In the genomic region with DNA sequence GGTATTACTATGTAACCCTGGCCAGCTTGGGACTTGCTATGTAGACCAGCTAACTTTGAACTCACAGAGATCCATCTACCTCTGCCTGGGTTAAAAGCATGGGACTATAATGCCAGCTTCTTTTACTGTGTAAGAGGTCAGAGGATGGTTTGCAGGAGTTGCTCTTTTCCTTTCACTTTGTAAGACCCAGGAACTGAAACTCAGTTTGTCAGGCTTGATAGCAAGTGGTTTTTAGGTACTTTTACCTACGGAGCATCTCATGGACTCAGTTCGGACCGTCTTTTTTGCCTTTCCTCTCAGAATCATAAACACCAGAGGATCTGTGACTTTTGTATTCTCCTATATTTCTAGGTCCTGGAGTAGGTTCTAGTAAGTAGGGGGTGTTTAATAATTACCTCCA, we compare ENCODE assay signal across 16 mouse cellular contexts. TPM values are rescaled to one million over a fixed set of nuclear protein-coding genes. Genes with fewer than 3 reads are reported as not detected.
A peak's percentile ranks its signal among the peaks of the same experiment; 100 is the strongest.
DNase-seq lines count a peak whose midpoint lies in the region; ATAC-seq lines count a peak whose summit lies in the region.
"Had no signal": no experiment of that assay in that cellular context is flagged by ENCODE, and none has a peak within 500 bp of the region (broad histone marks: within the 10 kb centered on the region; RNA-seq: fewer than 3 reads in every experiment).

No protein-coding gene starts in this region.

- H3K9me3 ChIP-seq in midbrain, embryonic 14.5 days (ENCODE audit: control insufficient read depth, low read length): no peaks in the 10 kb centered on the region
- H3K9me3 ChIP-seq: embryonic facial prominence, embryonic 12.5 days; embryonic facial prominence, embryonic 15.5 days; forebrain, embryonic 15.5 days; G1E; hindbrain, embryonic 12.5 days; hindbrain, embryonic 15.5 days had no signal

- no peaks in the 10 kb centered on the region for H3K36me3 ChIP-seq in midbrain, embryonic 14.5 days (ENCODE audit: control insufficient read depth, insufficient read depth, low read length)
- H3K36me3 ChIP-seq: embryonic facial prominence, embryonic 12.5 days; embryonic facial prominence, embryonic 15.5 days; forebrain, embryonic 15.5 days; hindbrain, embryonic 12.5 days; hindbrain, embryonic 15.5 days had no signal

- no peaks in the 10 kb centered on the region for H3K27me3 ChIP-seq in midbrain, embryonic 14.5 days (ENCODE audit: control insufficient read depth, insufficient read depth, low read length)
- H3K27me3 ChIP-seq: embryonic facial prominence, embryonic 12.5 days; embryonic facial prominence, embryonic 15.5 days; forebrain, embryonic 15.5 days; hindbrain, embryonic 12.5 days; hindbrain, embryonic 15.5 days had no signal

- no peak overlapping the region for H3K27ac ChIP-seq in midbrain, embryonic 14.5 days (replicated peaks; ENCODE audit: low read depth, low read length)
- H3K27ac ChIP-seq: embryonic facial prominence, embryonic 12.5 days; embryonic facial prominence, embryonic 15.5 days; forebrain, embryonic 15.5 days; hindbrain, embryonic 12.5 days; hindbrain, embryonic 15.5 days had no signal

- no peak overlapping the region for H3K4me2 ChIP-seq in midbrain, embryonic 14.5 days (ENCODE audit: low read length)
- H3K4me2 ChIP-seq: embryonic facial prominence, embryonic 12.5 days; embryonic facial prominence, embryonic 15.5 days; forebrain, embryonic 15.5 days; heart, embryonic 11.5 days; hindbrain, embryonic 12.5 days; hindbrain, embryonic 15.5 days had no signal

- WGBS in midbrain, embryonic 14.5 days: 96% methylated on average over 3 of the region's 3 CpGs

- no peak overlapping the region for H3K9ac ChIP-seq in midbrain, embryonic 14.5 days (replicated peaks; ENCODE audit: low read length)
- H3K9ac ChIP-seq: embryonic facial prominence, embryonic 12.5 days; embryonic facial prominence, embryonic 15.5 days; forebrain, embryonic 15.5 days; hindbrain, embryonic 12.5 days; hindbrain, embryonic 15.5 days had no signal

- no peaks in the 10 kb centered on the region for H3K4me1 ChIP-seq in midbrain, embryonic 14.5 days (ENCODE audit: control insufficient read depth, insufficient read depth, low read length)
- H3K4me1 ChIP-seq: embryonic facial prominence, embryonic 12.5 days; embryonic facial prominence, embryonic 15.5 days; hindbrain, embryonic 12.5 days; hindbrain, embryonic 15.5 days had no signal

- DNase-seq in spleen, postnatal 36 days (ENCODE audit: low spot score in 2 of 2): peak; percentile 10 to 27
- no peak for DNase-seq in spleen, postnatal 10 days (ENCODE audit: low spot score in 2 of 2)
- peak; percentile 18 to 19 for DNase-seq in B cell, adult 2 months
- no peak for DNase-seq in midbrain, embryonic 14.5 days
- no peak for DNase-seq in right cerebral cortex, postnatal 14 days
- DNase-seq: cerebellum, adult 11 months; cerebellum, adult 9-11 months; gastrocnemius, postnatal 10 days had no signal

- H3K4me3 ChIP-seq in midbrain, embryonic 14.5 days (replicated peaks; ENCODE audit: low read depth, low read length): no peak overlapping the region
- H3K4me3 ChIP-seq: embryonic facial prominence, embryonic 12.5 days; embryonic facial prominence, embryonic 15.5 days; forebrain, embryonic 15.5 days; hindbrain, embryonic 12.5 days; hindbrain, embryonic 15.5 days had no signal

- ATAC-seq in neutrophil, adult 5-6 weeks (ENCODE audit: extremely low read depth, insufficient number of reproducible peaks, low FRiP score, poor library complexity, severe bottlenecking): peak; percentile 46; the same call in 1 of the 2 replicates
- ATAC-seq in midbrain, embryonic 14.5 days (ENCODE audit: low FRiP score, low TSS enrichment): no peak
- ATAC-seq: forebrain, embryonic 15.5 days had no signal

RNA-seq across cellular contexts. Expression of a gene that starts 45.2 kb away (rescaled TPM):
- 50.5 and 58.1 TPM in 2 replicates for total RNA-seq in neutrophil, adult 5-6 weeks (2017)
- polyA plus RNA-seq in midbrain, embryonic 14.5 days (2014; fragmentation: Nextera tagmentation; extraction: Ambion mirVana): 36.2 and 65.9 TPM in 2 replicates

Comparison
In these comparisons a context has a peak if more than half of its experiments do, and no peak if none do; other contexts are left out.
1. DNase-seq: peak in spleen, postnatal 36 days (2 of 2) and B cell, adult 2 months (2 of 2); none in spleen, postnatal 10 days (0 of 2), midbrain, embryonic 14.5 days (single experiment) and right cerebral cortex, postnatal 14 days (single experiment).